Mouse (Mus musculus): ENCODE results near the gene Spag9.

Gene Spag9

GRCm38 (mm10) chr11:93988328-93989062, 7.4 kb upstream of the Spag9 start:
- Histone ChIP-seq H3K27me3 (ENCODE audit: insufficient read depth, low read length) (no peaks in the 10 kb centered on the region), H3K9me3 (ENCODE audit: low read length) (peaks cover 71% of the 10 kb centered on the region), H3K4me3 (replicated peaks; ENCODE audit: low read length) (no peak overlapping the region), H3K36me3 (ENCODE audit: insufficient read depth, low read length) (no peaks in the 10 kb centered on the region), H3K4me1 (replicated peaks; ENCODE audit: low read depth, low read length) (no peaks in the 10 kb centered on the region)
- TF ChIP-seq CTCF (conservative IDR thresholded peaks at IDR 0.05; ENCODE audit: low read length): no peak
- no peak for TF ChIP-seq NANOG (IDR thresholded peaks at IDR 0.05; ENCODE audit: borderline replicate concordance, low read length)
- TF ChIP-seq POU5F1 (IDR thresholded peaks at IDR 0.05; ENCODE audit: borderline replicate concordance, low read length): no peak

GRCm38 (mm10) chr11:93994531-93994930, 1.4 kb upstream of the Spag9 start:
- Histone ChIP-seq H3K9me3 (ENCODE audit: low read length) (peaks cover 16% of the 10 kb centered on the region), H3K36me3 (ENCODE audit: insufficient read depth, low read length) (no peaks in the 10 kb centered on the region), H3K4me3 (replicated peaks; ENCODE audit: low read length) (peak overlapping the region; percentile 96), H3K27me3 (ENCODE audit: insufficient read depth, low read length) (no peaks in the 10 kb centered on the region), H3K4me1 (replicated peaks; ENCODE audit: low read depth, low read length) (peaks cover 27% of the 10 kb centered on the region)
- TF ChIP-seq NANOG (IDR thresholded peaks at IDR 0.05; ENCODE audit: borderline replicate concordance, low read length) (no peak), CTCF (conservative IDR thresholded peaks at IDR 0.05; ENCODE audit: low read length) (no peak), POU5F1 (IDR thresholded peaks at IDR 0.05; ENCODE audit: borderline replicate concordance, low read length) (no peak)

GRCm38 (mm10) chr11:93995111-93995719, 676 bp upstream of the Spag9 start:
- Histone ChIP-seq H3K4me1 (replicated peaks; ENCODE audit: low read depth, low read length) (peaks cover 27% of the 10 kb centered on the region), H3K36me3 (ENCODE audit: insufficient read depth, low read length) (no peaks in the 10 kb centered on the region), H3K4me3 (replicated peaks; ENCODE audit: low read length) (peak overlapping the region; percentile 96), H3K9me3 (ENCODE audit: low read length) (peaks cover 10% of the 10 kb centered on the region), H3K27me3 (ENCODE audit: insufficient read depth, low read length) (no peaks in the 10 kb centered on the region)
- no peak for TF ChIP-seq POU5F1 (IDR thresholded peaks at IDR 0.05; ENCODE audit: borderline replicate concordance, low read length)
- TF ChIP-seq CTCF (conservative IDR thresholded peaks at IDR 0.05; ENCODE audit: low read length): no peak
- no peak for TF ChIP-seq NANOG (IDR thresholded peaks at IDR 0.05; ENCODE audit: borderline replicate concordance, low read length)

- H3K27me3 ChIP-seq (ENCODE audit: insufficient read depth, low read length): no peaks in the 10 kb centered on the region
- peak overlapping the region; percentile 96 for H3K4me3 ChIP-seq (replicated peaks; ENCODE audit: low read length)
- TF ChIP-seq POU5F1 (IDR thresholded peaks at IDR 0.05; ENCODE audit: borderline replicate concordance, low read length) (no peak), CTCF (conservative IDR thresholded peaks at IDR 0.05; ENCODE audit: low read length) (no peak), NANOG (IDR thresholded peaks at IDR 0.05; ENCODE audit: borderline replicate concordance, low read length) (no peak)
- H3K36me3 ChIP-seq (ENCODE audit: insufficient read depth, low read length): no peaks in the 10 kb centered on the region
- H3K9me3 ChIP-seq (ENCODE audit: low read length): peaks cover 5% of the 10 kb centered on the region; the same call in 1 of the 2 replicates
- peaks cover 27% of the 10 kb centered on the region for H3K4me1 ChIP-seq (replicated peaks; ENCODE audit: low read depth, low read length)
Measured at GRCm38 (mm10) chr11:93996306-93997140, 632 bp downstream of the Spag9 start.

GRCm38 (mm10) chr11:93997141-93997775, 1.4 kb downstream of the Spag9 start:
- H3K4me3 ChIP-seq (replicated peaks; ENCODE audit: low read length): peak overlapping the region; percentile 96
- no peaks in the 10 kb centered on the region for H3K36me3 ChIP-seq (ENCODE audit: insufficient read depth, low read length)
- no peaks in the 10 kb centered on the region for H3K27me3 ChIP-seq (ENCODE audit: insufficient read depth, low read length)
- TF ChIP-seq NANOG (IDR thresholded peaks at IDR 0.05; ENCODE audit: borderline replicate concordance, low read length) (no peak), CTCF (conservative IDR thresholded peaks at IDR 0.05; ENCODE audit: low read length) (no peak), POU5F1 (IDR thresholded peaks at IDR 0.05; ENCODE audit: borderline replicate concordance, low read length) (no peak)
- H3K4me1 ChIP-seq (replicated peaks; ENCODE audit: low read depth, low read length): peaks cover 27% of the 10 kb centered on the region
- no peaks in the 10 kb centered on the region for H3K9me3 ChIP-seq (ENCODE audit: low read length)

- Histone ChIP-seq H3K36me3 (ENCODE audit: insufficient read depth, low read length) (no peaks in the 10 kb centered on the region), H3K9me3 (ENCODE audit: low read length) (no peaks in the 10 kb centered on the region), H3K4me1 (replicated peaks; ENCODE audit: low read depth, low read length) (peaks cover 26% of the 10 kb centered on the region), H3K27me3 (ENCODE audit: insufficient read depth, low read length) (no peaks in the 10 kb centered on the region), H3K4me3 (replicated peaks; ENCODE audit: low read length) (no peak overlapping the region)
- no peak for TF ChIP-seq CTCF (conservative IDR thresholded peaks at IDR 0.05; ENCODE audit: low read length)
- no peak for TF ChIP-seq POU5F1 (IDR thresholded peaks at IDR 0.05; ENCODE audit: borderline replicate concordance, low read length)
- TF ChIP-seq NANOG (IDR thresholded peaks at IDR 0.05; ENCODE audit: borderline replicate concordance, low read length): no peak
Measured at GRCm38 (mm10) chr11:93999276-93999675, 3.4 kb downstream of the Spag9 start.

GRCm38 (mm10) chr11:94003346-94003745, 7.5 kb downstream of the Spag9 start:
- H3K4me3 ChIP-seq (replicated peaks; ENCODE audit: low read length): no peak overlapping the region
- TF ChIP-seq CTCF (conservative IDR thresholded peaks at IDR 0.05; ENCODE audit: low read length) (no peak), NANOG (IDR thresholded peaks at IDR 0.05; ENCODE audit: borderline replicate concordance, low read length) (no peak), POU5F1 (IDR thresholded peaks at IDR 0.05; ENCODE audit: borderline replicate concordance, low read length) (no peak)
- no peaks in the 10 kb centered on the region for H3K27me3 ChIP-seq (ENCODE audit: insufficient read depth, low read length)
- H3K36me3 ChIP-seq (ENCODE audit: insufficient read depth, low read length): no peaks in the 10 kb centered on the region
- no peaks in the 10 kb centered on the region for H3K9me3 ChIP-seq (ENCODE audit: low read length)
- H3K4me1 ChIP-seq (replicated peaks; ENCODE audit: low read depth, low read length): no peaks in the 10 kb centered on the region

GRCm38 (mm10) chr11:94019091-94019490, 23.2 kb downstream of the Spag9 start:
- H3K9me3 ChIP-seq (ENCODE audit: low read length): no peaks in the 10 kb centered on the region
- TF ChIP-seq NANOG (IDR thresholded peaks at IDR 0.05; ENCODE audit: borderline replicate concordance, low read length): no peak
- no peak for TF ChIP-seq CTCF (conservative IDR thresholded peaks at IDR 0.05; ENCODE audit: low read length)
- TF ChIP-seq POU5F1 (IDR thresholded peaks at IDR 0.05; ENCODE audit: borderline replicate concordance, low read length): no peak
- H3K4me3 ChIP-seq (replicated peaks; ENCODE audit: low read length): no peak overlapping the region
- H3K27me3 ChIP-seq (ENCODE audit: insufficient read depth, low read length): no peaks in the 10 kb centered on the region
- no peaks in the 10 kb centered on the region for H3K4me1 ChIP-seq (replicated peaks; ENCODE audit: low read depth, low read length)
- H3K36me3 ChIP-seq (ENCODE audit: insufficient read depth, low read length): no peaks in the 10 kb centered on the region
